Mouse (Mus musculus) right cerebral cortex, adult 2 months (tissue): ENCODE measurements at regions not wholly inside any gene's neighbourhood (a gene's known extent, or its start where the extent isn't known, plus 50 kb on each side); places are given as distances from the start of the nearest gene placed in this dataset.

ENCODE experiments used
- DNase-seq, 2 experiments: peaks; one replicate each; pipeline ENCODE4 v3.0.0; 2021 to 2022; ENCODE audit warnings: low spot score in 2 of 2

GRCm38 (mm10) chr6:14046560-14046959 lies 175.2 kb upstream of the 2610001J05Rik start:
- no peak for DNase-seq

- no peak for DNase-seq
Measured at GRCm38 (mm10) chr6:14044654-14045053, 173.3 kb upstream of the 2610001J05Rik start.

DNA sequence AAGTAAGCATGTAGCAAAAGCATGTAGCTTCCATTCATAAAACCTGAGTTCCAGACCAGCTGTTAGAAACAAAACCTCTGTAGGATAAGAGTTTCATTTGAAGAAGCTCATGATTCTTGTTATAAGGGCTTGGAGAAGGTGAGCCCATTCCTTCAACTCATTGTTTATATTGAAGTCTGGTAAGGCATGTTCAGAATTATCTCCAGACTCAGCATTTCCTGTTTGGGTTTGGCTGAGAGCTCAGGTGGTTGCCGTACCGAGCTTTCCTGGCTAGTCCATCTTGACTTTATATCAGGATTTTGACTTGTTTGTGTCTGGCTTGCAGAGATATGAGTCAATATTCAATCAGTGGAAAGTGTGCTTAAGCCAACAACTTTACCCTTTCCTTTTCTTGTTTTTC lies 154.6 kb upstream of the 2610001J05Rik start:
- no peak for DNase-seq

DNA sequence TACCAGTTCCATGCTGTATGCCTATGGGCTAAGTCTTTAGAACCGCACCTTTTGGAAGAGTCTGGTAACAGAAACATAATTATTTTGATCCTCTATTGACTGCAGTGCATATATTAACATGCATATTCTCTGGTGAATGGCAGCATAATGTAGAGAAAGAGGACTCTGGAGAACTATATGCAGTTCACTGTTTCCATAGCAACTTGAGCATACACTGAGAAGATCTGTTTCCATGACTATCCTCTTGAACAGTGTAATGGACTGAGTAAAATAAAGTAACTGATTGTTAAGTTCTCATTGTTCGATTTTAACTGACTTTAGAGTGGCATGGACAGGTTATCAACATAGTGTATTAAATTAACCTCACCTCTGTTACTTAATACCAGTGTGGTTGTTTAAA lies 147.6 kb upstream of the 2610001J05Rik start:
- DNase-seq, result no peak

GRCm38 (mm10) chr6:13982606-13983389 lies 111.5 kb upstream of the 2610001J05Rik start:
- peak; percentile 38 to 39 for DNase-seq

DNA sequence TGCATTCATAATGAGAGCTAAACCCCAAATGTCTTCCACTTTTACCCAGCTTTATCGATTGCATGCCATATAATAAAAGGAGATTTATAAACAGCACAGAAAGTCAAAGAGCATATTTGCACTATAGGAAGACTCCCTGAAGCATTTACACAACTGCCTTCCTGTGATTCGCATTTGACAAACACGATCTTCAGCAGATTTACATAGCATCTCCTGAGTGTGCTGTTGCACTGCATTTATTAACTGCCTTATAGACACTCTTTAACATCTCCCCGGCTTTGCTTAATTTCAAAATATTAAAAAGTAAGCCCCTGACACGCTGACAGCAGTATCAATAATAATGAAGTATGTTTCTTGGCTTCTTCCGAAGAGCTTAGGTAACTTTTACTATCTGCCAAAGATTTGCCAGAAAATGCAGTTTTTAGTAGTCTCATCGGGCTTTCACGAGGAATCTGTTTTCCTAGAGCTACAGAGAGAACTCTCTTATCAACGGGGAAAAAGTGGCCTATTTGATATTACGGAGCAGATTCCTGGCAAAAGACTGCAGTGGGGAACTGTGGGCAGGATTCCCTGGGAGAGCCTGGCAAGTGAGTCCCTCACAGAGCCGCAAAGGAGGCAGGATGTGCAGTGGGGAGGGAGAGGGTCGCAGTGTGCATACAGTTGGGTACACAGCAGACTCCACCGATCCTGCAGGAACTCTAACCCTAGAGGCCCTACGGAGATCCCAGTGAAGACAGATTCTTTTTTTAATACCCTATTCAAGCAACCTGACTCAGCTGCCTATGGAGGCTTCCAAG lies 103.6 kb upstream of the 2610001J05Rik start:
- peak in 1 of 2 experiments; percentile 17 for DNase-seq

DNA sequence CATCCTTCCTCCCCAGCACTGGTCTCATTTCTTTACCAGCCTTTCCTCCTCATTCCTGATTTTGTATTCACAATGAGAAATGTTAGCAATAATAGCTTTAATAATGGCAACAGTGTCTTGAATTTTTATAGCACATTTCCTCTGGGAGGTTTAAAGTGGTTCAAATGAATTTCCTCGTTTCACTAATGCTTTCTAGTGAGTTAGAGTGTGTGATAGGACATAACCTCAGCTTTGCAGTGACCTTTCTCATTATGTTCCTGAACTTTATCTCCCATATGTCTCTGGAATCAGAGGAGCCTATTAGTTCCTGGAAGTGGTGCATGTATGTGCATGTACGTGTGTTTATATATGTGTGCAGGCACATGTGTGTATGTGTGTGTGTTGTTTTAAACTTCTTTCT lies 93.2 kb upstream of the 2610001J05Rik start:
- no peak for DNase-seq

GRCm38 (mm10) chr6:13964013-13964412 lies 92.7 kb upstream of the 2610001J05Rik start:
- no peak for DNase-seq

- DNase-seq, result no peak
Measured at GRCm38 (mm10) chr6:13949640-13950039, 78.3 kb upstream of the 2610001J05Rik start.

DNA sequence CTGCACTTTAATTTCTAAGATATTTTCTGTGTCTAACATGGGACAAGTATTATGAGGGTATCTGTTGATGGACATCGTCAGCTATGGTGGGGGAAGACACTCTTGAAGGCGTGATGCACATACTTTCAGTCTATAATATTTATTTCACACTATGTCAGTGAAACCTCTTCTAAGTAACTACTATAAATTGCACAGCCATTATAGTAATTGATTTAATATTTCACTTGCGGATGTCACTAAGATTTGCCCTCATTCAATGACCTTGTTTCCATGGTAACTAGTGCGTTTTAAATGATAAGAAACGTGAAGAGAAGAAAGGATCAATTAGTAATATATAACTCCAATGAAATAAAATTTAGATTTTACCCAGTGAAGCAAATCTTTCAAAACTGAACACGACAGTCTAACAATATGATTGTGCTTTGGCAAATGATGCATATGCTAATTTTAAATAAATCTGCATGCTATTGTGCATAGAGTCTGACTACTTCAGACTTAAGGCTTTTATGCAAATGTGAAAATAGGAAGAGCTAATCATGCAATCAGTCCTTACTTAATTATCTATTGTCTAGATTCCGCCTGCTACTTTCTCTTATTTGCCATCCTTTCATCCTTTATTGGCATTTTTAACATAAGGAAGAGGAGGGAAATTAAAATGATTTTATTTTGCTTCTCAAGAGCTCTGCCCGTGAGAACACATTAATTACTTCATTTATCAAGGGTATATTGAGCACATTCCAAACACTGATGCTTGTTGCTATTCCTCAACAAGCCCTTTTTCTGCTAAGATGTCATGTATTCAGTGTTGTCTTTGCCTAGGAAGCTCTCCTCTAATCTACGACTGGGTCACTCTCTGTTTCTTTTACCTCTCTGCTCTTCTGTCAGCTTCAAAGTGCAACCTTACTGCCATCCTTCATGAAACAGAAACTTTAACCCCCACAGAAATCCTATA lies 49.8 kb upstream of the 2610001J05Rik start:
- DNase-seq, result no peak
